Mouse (Mus musculus) hematopoietic stem cell, adult 5-6 weeks (primary cell): ENCODE results near the gene Frem1. TPM values are rescaled to one million over a fixed set of nuclear protein-coding genes. Genes with fewer than 3 reads are reported as not detected.

Source experiments
- ATAC-seq, 2 experiments: fragments of 125-278 bp in 1 of 2; replicated peaks in 1 of 2; 2 replicates each; pipeline ENCODE4 v1.8.0; 2016 to 2017; ENCODE audit warnings: inconsistent platforms in 2 of 2, mild to moderate bottlenecking in 2 of 2, moderate number of reproducible peaks in 2 of 2, low read depth in 1 of 2, moderate TSS enrichment in 1 of 2; ENCODE audit not compliant: low FRiP score in 2 of 2, poor library complexity in 2 of 2, severe bottlenecking in 2 of 2, insufficient read depth in 1 of 2, low TSS enrichment in 1 of 2
- total RNA-seq: library from RNA; stranded (forward); fragments of 172-1452, 232-1000 nt; gene quantifications from 2 replicates; pipeline ENCODE4 v1.2.3, GENCODE M21; 2017

Frem1 gene
- total RNA-seq, 1 experiment from 2014 or later: not detected

GRCm38 (mm10) chr4:82863316-82863715 is 188.8 kb downstream of the Frem1 start:
- no peak for ATAC-seq

- no peak for ATAC-seq
These were observed 190.7 kb downstream of the Frem1 start for GRCm38 (mm10) chr4:82861451-82861850.

- ATAC-seq: no peak
These were observed 191.6 kb downstream of the Frem1 start for GRCm38 (mm10) chr4:82860566-82860965.

GRCm38 (mm10) chr4:82859131-82860125 is 192.7 kb downstream of the Frem1 start, which contains the start of gene Zdhhc21:
Zdhhc21 (minus strand) TSS chr4:82859958.
- ATAC-seq: peak; percentile 72 to 84

- ATAC-seq: 0 out of 4 replicates have a peak, but pooled peaks of 1 of the 2 experiments have one; percentile 14
These were observed 193.6 kb downstream of the Frem1 start for GRCm38 (mm10) chr4:82858431-82859010.

- no peak for ATAC-seq
These were observed 195.2 kb downstream of the Frem1 start for GRCm38 (mm10) chr4:82856986-82857385.

GRCm38 (mm10) chr4:82853809-82854208 is 198.3 kb downstream of the Frem1 start:
- no peak for ATAC-seq

GRCm38 (mm10) chr4:82848552-82849234 is 203.4 kb downstream of the Frem1 start:
- peak; percentile 75 to 86 for ATAC-seq

Other genes starting within 250 kb of the Frem1 start
- gene Zdhhc21, start 192.4 kb downstream of the Frem1 start, total RNA-seq: 18.4 and 18.5 TPM in 2 replicates
- not detected in 2 replicates for gene Cer1, start 167.2 kb downstream of the Frem1 start, total RNA-seq